Mouse (Mus musculus): Measurements from ENCODE around the gene Psmc6.

GRCm38 (mm10) chr14:45318426-45319236 is 11.0 kb upstream of the Psmc6 start, which contains the start of gene Ero1l:
- TF ChIP-seq CTCF (IDR thresholded peaks at IDR 0.05; ENCODE audit: low read depth) (no peak), EP300 (IDR thresholded peaks at IDR 0.05; ENCODE audit: low read depth) (no peak)
